Mouse (Mus musculus): ENCODE results near the gene Fndc3a. TPM values are rescaled to one million over a fixed set of nuclear protein-coding genes. Genes with fewer than 3 reads are reported as not detected.

The Fndc3a gene
- polyA plus RNA-seq, 1 experiment from 2014 or later = 22.1 TPM

GRCm38 (mm10) chr14:72671911-72672310 is 37.9 kb downstream of the Fndc3a start:
- 90% methylated on average over 3 of the region's 3 CpGs for WGBS
- Histone ChIP-seq H3K36me3 (0 out of 2 replicates have a peak, but pooled peaks cover 5% of the 10 kb centered on the region), H3K9ac (no peak overlapping the region), H3K27ac (replicated peaks) (no peak overlapping the region), H3K4me3 (no peak overlapping the region), H3K4me2 (no peak overlapping the region), H3K27me3 (replicated peaks) (no peaks in the 10 kb centered on the region), H3K4me1 (no peaks in the 10 kb centered on the region), H3K9me3 (no peaks in the 10 kb centered on the region)
- ATAC-seq (ENCODE audit: extremely low read depth, insufficient number of reproducible peaks, low FRiP score, low TSS enrichment) = no peak

GRCm38 (mm10) chr14:72670987-72671386 is 38.8 kb downstream of the Fndc3a start:
- H3K9ac ChIP-seq = no peak overlapping the region
- no peak overlapping the region for H3K4me3 ChIP-seq
- no peak for ATAC-seq (ENCODE audit: extremely low read depth, insufficient number of reproducible peaks, low FRiP score, low TSS enrichment)
- no peak overlapping the region for H3K4me2 ChIP-seq
- 89% methylated on average over 2 of the region's 2 CpGs for WGBS
- no peaks in the 10 kb centered on the region for H3K9me3 ChIP-seq
- 0 out of 2 replicates have a peak, but pooled peaks cover 5% of the 10 kb centered on the region for H3K36me3 ChIP-seq
- no peaks in the 10 kb centered on the region for H3K4me1 ChIP-seq
- H3K27me3 ChIP-seq (replicated peaks) = no peaks in the 10 kb centered on the region
- H3K27ac ChIP-seq (replicated peaks) = no peak overlapping the region

GRCm38 (mm10) chr14:72649268-72649667 is 60.5 kb downstream of the Fndc3a start:
- Histone ChIP-seq H3K4me3 (no peak overlapping the region), H3K4me2 (no peak overlapping the region), H3K9me3 (no peaks in the 10 kb centered on the region), H3K9ac (no peak overlapping the region), H3K27me3 (replicated peaks) (no peaks in the 10 kb centered on the region), H3K27ac (replicated peaks) (no peak overlapping the region), H3K36me3 (peaks cover 25% of the 10 kb centered on the region), H3K4me1 (no peaks in the 10 kb centered on the region)
- no peak for ATAC-seq (ENCODE audit: extremely low read depth, insufficient number of reproducible peaks, low FRiP score, low TSS enrichment)

- Histone ChIP-seq H3K4me1 (no peaks in the 10 kb centered on the region), H3K27me3 (replicated peaks) (no peaks in the 10 kb centered on the region), H3K4me2 (no peak overlapping the region), H3K4me3 (no peak overlapping the region), H3K9ac (no peak overlapping the region), H3K9me3 (no peaks in the 10 kb centered on the region), H3K36me3 (peaks cover 19% of the 10 kb centered on the region), H3K27ac (replicated peaks) (no peak overlapping the region)
- no peak for ATAC-seq (ENCODE audit: extremely low read depth, insufficient number of reproducible peaks, low FRiP score, low TSS enrichment)
Observed at GRCm38 (mm10) chr14:72645512-72645911, 64.3 kb downstream of the Fndc3a start.

GRCm38 (mm10) chr14:72644620-72645019 is 65.2 kb downstream of the Fndc3a start:
- Histone ChIP-seq H3K9me3 (no peaks in the 10 kb centered on the region), H3K4me3 (no peak overlapping the region), H3K36me3 (peaks cover 16% of the 10 kb centered on the region), H3K27me3 (replicated peaks) (no peaks in the 10 kb centered on the region), H3K27ac (replicated peaks) (no peak overlapping the region), H3K4me2 (no peak overlapping the region), H3K9ac (no peak overlapping the region), H3K4me1 (no peaks in the 10 kb centered on the region)
- no peak for ATAC-seq (ENCODE audit: extremely low read depth, insufficient number of reproducible peaks, low FRiP score, low TSS enrichment)
- WGBS = 86% methylated on average over 1 of the region's 1 CpGs

GRCm38 (mm10) chr14:72638507-72638906 is 71.3 kb downstream of the Fndc3a start:
- Histone ChIP-seq H3K4me1 (no peaks in the 10 kb centered on the region), H3K9ac (no peak overlapping the region), H3K4me3 (no peak overlapping the region), H3K27me3 (replicated peaks) (no peaks in the 10 kb centered on the region), H3K36me3 (peaks cover 5% of the 10 kb centered on the region; the same call in 1 of the 2 replicates), H3K27ac (replicated peaks) (no peak overlapping the region), H3K9me3 (no peaks in the 10 kb centered on the region), H3K4me2 (no peak overlapping the region)
- 84% methylated on average over 6 of the region's 6 CpGs for WGBS
- no peak for ATAC-seq (ENCODE audit: extremely low read depth, insufficient number of reproducible peaks, low FRiP score, low TSS enrichment)

GRCm38 (mm10) chr14:72633571-72633970 is 76.2 kb downstream of the Fndc3a start:
- Histone ChIP-seq H3K4me2 (no peak overlapping the region), H3K27me3 (replicated peaks) (no peaks in the 10 kb centered on the region), H3K4me3 (no peak overlapping the region), H3K9ac (no peak overlapping the region), H3K9me3 (no peaks in the 10 kb centered on the region), H3K36me3 (no peaks in the 10 kb centered on the region), H3K4me1 (0 out of 2 replicates have a peak, but pooled peaks cover 3% of the 10 kb centered on the region), H3K27ac (replicated peaks) (no peak overlapping the region)
- WGBS = 71% methylated on average over 2 of the region's 2 CpGs
- no peak for ATAC-seq (ENCODE audit: extremely low read depth, insufficient number of reproducible peaks, low FRiP score, low TSS enrichment)

- Histone ChIP-seq H3K27me3 (replicated peaks) (no peaks in the 10 kb centered on the region), H3K9ac (no peak overlapping the region), H3K4me1 (0 out of 2 replicates have a peak, but pooled peaks cover 3% of the 10 kb centered on the region), H3K36me3 (peaks cover 23% of the 10 kb centered on the region), H3K4me2 (no peak overlapping the region), H3K27ac (replicated peaks) (no peak overlapping the region), H3K9me3 (peaks cover 3% of the 10 kb centered on the region; the same call in 1 of the 2 replicates), H3K4me3 (no peak overlapping the region)
- ATAC-seq (ENCODE audit: extremely low read depth, insufficient number of reproducible peaks, low FRiP score, low TSS enrichment) = no peak
Observed at GRCm38 (mm10) chr14:72625411-72625810, 84.4 kb downstream of the Fndc3a start.

- Histone ChIP-seq H3K4me2 (no peak overlapping the region), H3K36me3 (no peaks in the 10 kb centered on the region), H3K27ac (replicated peaks) (no peak overlapping the region), H3K4me3 (no peak overlapping the region), H3K9ac (no peak overlapping the region), H3K27me3 (replicated peaks) (no peaks in the 10 kb centered on the region), H3K9me3 (no peaks in the 10 kb centered on the region), H3K4me1 (peaks cover 19% of the 10 kb centered on the region)
- ATAC-seq (ENCODE audit: extremely low read depth, insufficient number of reproducible peaks, low FRiP score, low TSS enrichment) = no peak
- WGBS = 83% methylated on average over 3 of the region's 3 CpGs
Observed at GRCm38 (mm10) chr14:72604077-72604476, 105.7 kb downstream of the Fndc3a start.

- H3K36me3 ChIP-seq = peaks cover 4% of the 10 kb centered on the region
- 2% methylated on average over 8 of the region's 8 CpGs for WGBS
- H3K27me3 ChIP-seq (replicated peaks) = no peaks in the 10 kb centered on the region
- H3K27ac ChIP-seq (replicated peaks) = peak overlapping the region; percentile 81
- H3K4me2 ChIP-seq = peak overlapping the region; percentile 80
- no peak for ATAC-seq (ENCODE audit: extremely low read depth, insufficient number of reproducible peaks, low FRiP score, low TSS enrichment)
- no peaks in the 10 kb centered on the region for H3K9me3 ChIP-seq
- peaks cover 19% of the 10 kb centered on the region for H3K4me1 ChIP-seq
- peak overlapping the region; percentile 79 for H3K9ac ChIP-seq
- H3K4me3 ChIP-seq = peak overlapping the region; percentile 67
Observed at GRCm38 (mm10) chr14:72603194-72603521, 106.6 kb downstream of the Fndc3a start.

- H3K27ac ChIP-seq (replicated peaks) = peak overlapping the region; percentile 81
- H3K4me3 ChIP-seq = peak overlapping the region; percentile 67
- peaks cover 19% of the 10 kb centered on the region for H3K4me1 ChIP-seq
- ATAC-seq (ENCODE audit: extremely low read depth, insufficient number of reproducible peaks, low FRiP score, low TSS enrichment) = peak; percentile 73; the same call in 1 of the 2 replicates
- peaks cover 9% of the 10 kb centered on the region for H3K36me3 ChIP-seq
- H3K9ac ChIP-seq = peak overlapping the region; percentile 79
- H3K4me2 ChIP-seq = peak overlapping the region; percentile 80
- no peaks in the 10 kb centered on the region for H3K9me3 ChIP-seq
- WGBS = 4% methylated on average over 20 of the region's 20 CpGs
- no peaks in the 10 kb centered on the region for H3K27me3 ChIP-seq (replicated peaks)
Observed at GRCm38 (mm10) chr14:72602521-72603193, 107.1 kb downstream of the Fndc3a start.

Measured in heart, embryonic 13.5 days (tissue).